Mouse (Mus musculus) right cerebral cortex, postnatal 25 days (tissue): ENCODE measurements around the gene Zdhhc8.
A peak's percentile ranks its signal among the peaks of the same experiment; 100 is the strongest.
"Not testable (repeated sequence)": the region's sequence is repeated elsewhere in the genome, so short reads cannot be mapped to it uniquely, and the experiment has no call there.

Experiments used
- DNase-seq: peaks from one replicate; pipeline ENCODE4 v3.0.0; 2022

Gene Zdhhc8

GRCm38 (mm10) chr16:18230617-18231016 is 4.3 kb downstream of the Zdhhc8 start:
- DNase-seq, result no peak

DNA sequence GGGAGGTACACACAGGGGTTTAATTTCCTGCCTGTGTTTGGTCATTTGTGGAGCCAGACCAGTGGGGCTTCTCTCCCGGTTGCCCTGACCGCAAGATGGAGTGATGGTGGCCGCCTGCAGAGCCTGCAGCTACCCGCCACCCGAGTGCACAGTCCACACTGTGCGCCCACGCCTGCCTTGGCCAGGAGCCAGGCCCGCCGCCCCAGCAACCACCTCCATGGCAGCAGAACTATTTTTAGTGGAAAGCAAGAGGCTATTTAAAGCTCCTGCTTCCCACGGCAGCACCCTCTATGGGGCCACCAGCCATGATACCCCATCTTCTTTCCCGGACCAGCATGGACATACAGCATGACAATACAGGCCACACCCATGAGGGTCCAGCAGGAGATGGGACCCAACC is 5.3 kb downstream of the Zdhhc8 start:
- peak; percentile 87 for DNase-seq

- DNase-seq, result no peak
These were observed 6.1 kb downstream of the Zdhhc8 start for GRCm38 (mm10) chr16:18228856-18229255.

DNA sequence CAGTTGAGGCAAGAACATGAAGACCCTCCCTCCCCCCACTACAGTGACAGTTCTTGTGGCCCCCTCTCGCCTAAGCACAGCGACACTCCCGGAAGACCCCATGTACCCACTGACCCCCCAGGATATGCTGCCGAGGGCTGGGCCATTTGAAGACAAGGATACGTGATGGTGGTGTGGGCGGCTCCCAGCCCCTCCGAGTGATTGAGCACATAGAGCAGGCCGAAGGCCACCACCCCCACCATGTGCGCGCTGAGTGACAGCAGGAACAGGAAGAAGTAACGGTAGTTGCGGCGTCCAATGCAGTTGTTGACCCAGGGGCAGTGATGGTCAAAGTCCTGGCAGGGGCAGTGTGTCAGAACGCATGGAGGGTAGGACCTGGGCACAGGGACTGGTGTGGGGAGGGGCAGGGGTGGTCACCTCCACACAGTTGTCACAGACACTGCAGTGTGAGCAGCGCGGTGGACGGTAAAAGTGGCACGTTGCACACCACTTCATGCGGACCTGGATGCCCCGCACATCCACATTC is 7.0 kb downstream of the Zdhhc8 start:
- no peak for DNase-seq

- no peak for DNase-seq
These were observed 7.7 kb downstream of the Zdhhc8 start for GRCm38 (mm10) chr16:18227187-18227586.

GRCm38 (mm10) chr16:18222188-18222587 is 12.7 kb downstream of the Zdhhc8 start:
- DNase-seq, result no peak

GRCm38 (mm10) chr16:18221543-18221898 is 13.4 kb downstream of the Zdhhc8 start:
- DNase-seq, result no peak

DNA sequence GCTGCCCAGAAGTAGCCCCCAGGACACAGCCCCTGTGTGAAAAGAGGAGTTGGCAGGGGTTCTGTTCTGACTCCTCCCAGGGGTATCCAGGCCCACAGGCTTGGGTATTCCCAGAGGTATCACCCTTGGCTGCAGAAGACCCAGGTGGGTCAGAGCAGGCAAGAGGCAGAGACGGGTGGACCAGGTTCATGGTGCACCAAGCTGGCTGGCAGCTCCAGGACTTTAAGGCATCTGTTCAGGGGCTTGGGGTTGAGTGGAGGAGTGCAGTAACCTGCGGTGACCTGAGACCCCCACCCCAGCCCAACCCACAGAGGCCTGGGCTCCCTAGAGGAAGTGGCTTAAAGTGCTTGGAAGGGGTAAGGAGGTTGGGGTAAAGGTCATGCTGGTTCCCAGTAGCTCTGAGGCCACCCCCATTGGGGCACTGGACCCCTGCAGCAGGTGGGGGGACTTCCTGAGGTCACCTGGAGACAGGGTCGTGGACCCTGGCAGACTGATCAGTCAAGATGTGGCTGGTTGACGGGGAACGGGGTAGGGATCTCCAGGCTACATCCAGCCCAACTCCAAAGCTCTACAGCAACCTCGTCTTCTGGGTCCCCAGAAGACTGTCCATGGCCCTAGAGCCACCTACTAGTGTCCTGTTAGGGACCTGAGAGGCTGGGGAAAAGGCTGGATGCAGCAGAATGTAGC is 13.9 kb downstream of the Zdhhc8 start:
- DNase-seq, result no peak

GRCm38 (mm10) chr16:18220001-18220400 is 14.9 kb downstream of the Zdhhc8 start:
- DNase-seq, result no peak

DNA sequence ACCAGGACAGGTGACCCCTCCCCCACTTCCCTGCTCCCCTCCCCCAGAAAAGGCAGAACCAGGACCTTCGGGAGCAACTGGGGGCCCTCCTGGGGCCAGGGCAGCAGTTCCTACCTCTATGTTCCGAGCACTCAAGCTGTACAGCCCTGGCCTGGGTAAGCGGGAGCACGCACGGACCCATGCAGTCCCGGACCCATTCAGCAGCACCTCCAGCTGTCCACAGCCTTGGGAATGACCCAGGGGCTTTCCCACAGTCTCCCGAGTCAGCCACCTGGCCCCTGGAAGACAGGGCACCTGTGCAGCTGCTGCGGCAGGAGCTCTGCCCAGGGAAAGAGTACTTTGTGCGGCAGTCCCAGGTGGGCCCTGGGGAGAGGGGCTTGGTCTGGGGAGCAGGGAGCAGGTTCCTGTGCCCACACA is 16.3 kb downstream of the Zdhhc8 start:
- no peak for DNase-seq

DNA sequence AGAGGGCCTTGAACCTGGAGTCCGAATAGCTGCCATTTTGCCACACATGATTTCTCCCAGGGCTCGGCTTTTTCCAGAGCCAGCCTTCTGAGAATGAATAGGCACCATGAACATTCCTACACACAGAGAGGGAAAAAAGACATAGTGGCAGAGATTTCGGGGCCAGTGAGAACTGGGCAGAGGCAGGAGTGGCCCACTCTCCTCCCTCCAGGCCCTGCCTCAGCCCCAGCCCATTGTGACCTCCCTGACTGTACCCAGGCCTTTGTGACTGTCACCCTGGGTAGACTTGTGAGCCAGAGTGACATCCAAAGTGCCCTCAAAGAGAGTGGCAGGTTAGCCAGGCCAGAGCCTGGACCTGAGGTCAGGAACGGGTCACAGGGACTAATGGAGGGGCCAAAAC is 17.4 kb downstream of the Zdhhc8 start, which contains the start of gene Ccdc188:
Ccdc188 (plus strand) TSS at position 301 of the 400 bp plus-strand sequence.
- no peak for DNase-seq

DNA sequence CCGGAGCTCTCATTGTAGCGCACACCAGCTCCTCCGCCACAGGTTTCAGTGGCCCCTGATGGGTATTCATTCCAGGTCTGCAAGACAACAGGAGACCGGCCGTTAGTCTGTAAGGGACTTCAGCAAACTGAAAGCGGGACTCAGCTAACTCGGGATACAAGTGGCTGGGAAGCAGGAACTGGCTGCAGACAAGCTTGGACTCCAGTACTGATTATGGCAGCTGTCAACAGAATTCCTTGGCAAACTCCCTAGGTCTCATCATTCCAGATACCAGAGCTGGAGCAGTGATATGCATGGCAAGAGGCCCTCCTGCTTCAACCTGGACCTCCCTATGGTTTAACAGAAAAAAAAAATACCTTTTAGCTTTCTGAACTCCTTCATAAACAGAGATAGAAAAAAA is 20.1 kb downstream of the Zdhhc8 start:
- no peak for DNase-seq

GRCm38 (mm10) chr16:18213689-18214088 is 21.2 kb downstream of the Zdhhc8 start:
- peak; percentile 78 for DNase-seq

DNA sequence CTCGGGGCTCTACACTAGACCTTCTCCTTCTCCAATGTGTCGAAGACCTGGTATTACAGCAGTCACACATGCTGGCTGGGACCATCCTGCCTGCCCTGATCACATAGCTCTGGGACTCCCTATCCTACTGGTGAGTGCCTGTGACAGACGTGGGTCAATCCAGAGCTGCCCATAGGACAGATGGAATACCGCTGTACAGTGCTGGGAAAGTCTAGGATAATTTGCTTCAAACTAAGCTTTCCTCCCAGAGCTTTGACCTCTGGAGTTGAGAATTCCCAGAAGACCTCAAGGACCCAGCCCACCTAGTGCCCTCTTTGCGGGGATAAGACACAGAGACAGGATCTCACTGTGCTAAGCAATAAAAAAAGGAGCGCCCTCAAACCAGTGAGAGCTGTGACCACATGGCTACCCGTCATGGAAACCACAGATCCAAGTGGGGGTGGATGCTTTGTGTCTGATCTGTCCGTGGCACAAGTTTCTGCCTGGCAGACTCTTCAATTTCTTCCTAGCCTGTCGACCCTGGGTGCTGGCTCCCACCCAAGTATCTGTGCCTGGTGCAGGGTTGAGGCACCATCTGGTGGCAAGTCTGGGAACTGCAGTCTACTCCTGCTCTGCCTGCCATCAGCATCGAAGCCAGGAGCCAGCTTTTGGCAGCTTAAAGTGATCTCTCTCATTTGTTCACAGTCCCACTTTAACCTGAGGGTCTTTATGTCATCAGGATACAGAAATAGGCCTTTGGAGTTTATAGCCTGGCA is 23.3 kb downstream of the Zdhhc8 start:
- DNase-seq, result peak; percentile 89

DNA sequence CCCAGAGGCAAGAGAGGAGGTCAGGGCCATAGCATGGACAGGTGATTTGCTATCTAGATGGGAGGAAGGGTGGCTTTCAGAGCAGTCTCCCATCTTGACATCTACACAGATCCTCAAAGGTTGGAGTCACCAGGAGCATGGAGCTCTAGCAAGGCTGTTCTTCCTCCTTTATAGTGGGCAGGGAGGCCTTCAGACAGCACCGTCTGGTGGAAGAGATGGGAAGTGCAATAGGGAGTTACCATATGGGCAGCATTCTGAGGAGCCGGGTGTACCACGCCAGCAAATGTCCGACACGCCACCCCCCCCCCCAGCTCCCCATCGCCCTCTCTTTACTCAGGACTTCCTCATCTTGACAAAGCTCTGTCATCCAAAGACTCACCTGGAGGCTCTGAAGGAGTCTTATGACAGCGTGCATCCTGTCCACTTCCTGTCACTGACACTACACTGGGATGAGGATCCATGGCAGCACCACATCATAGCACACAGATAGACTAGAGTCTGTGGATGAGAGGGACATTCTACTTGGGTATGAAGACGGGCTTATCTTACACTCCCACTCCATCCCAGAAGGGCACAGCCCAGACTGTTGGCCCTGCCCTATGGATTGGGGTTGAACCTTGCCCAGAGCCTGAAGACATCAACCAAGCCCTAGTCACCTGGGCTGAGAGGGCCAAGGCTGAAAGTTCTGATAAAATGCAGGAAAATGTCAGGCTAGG is 24.1 kb downstream of the Zdhhc8 start:
- peak; percentile 61 for DNase-seq

DNA sequence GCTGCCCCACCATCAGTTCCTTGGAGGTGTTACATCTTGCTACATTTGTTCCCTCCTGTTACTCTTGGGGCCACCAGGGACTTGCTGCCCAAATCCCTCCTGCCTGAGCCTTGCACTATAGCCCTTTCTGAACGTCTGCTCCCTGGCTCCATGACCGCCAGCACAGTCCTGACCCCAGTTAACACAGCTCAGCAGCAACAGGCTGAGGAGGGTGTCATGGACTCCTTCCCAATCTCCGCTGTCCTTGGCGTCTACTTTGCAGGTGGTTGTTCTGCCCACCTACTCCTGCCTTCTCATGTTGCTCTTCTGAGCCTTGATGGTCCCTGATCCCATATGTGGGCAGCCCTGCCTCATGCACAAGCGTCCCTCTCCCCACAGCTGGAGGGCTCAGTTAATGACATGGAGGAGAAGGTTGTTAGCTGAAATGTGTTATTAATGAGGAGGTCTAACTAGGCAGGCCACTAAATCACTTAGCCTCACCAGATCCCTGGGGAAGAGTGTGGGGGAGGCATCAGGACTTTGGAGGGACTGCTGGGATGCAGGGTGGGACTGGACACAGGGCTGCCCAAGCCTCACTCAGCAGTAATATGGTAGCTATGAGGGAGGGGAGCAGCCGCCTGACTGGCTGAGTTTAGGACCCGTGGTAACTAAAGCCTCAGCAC is 31.4 kb downstream of the Zdhhc8 start:
- no peak for DNase-seq

GRCm38 (mm10) chr16:18202061-18202460 is 32.9 kb downstream of the Zdhhc8 start:
- DNase-seq, result no peak

GRCm38 (mm10) chr16:18201620-18202019 is 33.3 kb downstream of the Zdhhc8 start:
- no peak for DNase-seq

DNA sequence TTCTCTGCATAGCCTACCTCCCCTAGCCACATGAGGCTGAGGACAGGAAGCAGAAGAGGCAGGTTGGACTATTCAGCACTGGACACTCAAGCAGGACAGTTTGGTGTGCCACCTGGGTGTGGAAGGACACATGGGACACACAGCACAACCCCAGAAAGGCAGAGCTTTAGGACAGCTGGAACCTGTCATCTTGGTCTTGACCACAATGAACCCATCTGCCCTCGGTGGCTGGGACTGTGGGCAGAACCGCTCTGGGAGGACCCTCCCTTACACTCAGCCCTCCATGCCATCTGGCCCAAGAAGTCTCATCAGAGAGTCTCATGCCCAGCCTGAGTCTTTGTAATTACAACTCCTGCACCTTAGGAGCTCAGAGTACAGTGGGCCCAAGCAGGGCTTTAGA is 34.9 kb downstream of the Zdhhc8 start:
- DNase-seq, result no peak

DNA sequence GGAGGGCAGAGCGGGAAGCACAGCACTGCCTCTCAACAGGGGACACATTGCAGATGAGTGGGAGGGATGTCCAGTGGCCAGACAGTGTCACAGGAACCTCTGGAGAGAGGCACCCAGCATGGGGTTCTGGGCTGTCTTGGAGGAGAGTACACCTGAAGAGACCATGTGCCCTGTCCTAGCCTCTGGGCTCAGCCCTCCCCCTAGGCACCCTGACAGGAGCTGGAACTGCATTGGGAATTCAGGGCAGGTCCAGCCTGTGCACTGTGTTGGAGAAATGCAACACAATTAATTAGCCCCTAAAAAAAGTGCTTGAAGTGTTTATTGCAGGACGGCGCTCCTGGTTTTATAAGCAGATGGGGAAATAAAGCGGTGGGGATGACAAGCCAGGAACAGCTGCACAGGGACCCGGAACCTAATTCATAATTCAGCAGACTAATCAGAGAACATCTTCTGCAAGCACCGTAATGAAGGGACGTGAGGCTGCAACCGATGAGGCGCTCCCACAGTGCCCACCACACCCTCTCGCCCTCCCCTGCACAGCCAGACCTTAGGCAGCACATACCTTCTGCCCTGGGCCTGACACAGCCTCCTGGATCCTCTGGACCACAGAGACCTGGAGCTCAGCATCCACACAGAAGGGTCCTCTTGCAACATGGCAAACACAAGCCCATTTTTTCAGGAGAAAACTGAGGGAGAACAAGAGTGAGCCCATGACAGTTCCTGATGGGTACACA is 36.4 kb downstream of the Zdhhc8 start:
- DNase-seq, result no peak

DNA sequence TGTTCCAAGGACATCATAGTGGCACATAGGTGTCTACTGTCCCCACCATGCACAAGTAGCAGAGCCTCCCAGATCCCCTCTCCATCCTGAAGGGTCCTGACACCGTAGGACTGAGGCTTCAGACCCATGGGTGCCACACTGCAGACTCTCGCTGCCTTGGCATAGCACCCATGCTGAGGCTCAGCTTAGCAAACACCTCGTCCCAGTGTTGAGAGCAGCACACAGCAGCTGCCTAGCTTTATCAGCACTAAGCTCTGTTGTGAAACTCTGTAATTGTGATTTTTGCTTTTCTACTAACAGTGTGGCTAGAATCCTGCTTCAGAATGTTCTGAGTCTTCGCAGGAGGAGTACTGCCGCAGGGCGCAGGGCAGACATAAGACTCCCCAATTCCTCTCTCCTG is 37.1 kb downstream of the Zdhhc8 start:
- peak; percentile 45 for DNase-seq

DNA sequence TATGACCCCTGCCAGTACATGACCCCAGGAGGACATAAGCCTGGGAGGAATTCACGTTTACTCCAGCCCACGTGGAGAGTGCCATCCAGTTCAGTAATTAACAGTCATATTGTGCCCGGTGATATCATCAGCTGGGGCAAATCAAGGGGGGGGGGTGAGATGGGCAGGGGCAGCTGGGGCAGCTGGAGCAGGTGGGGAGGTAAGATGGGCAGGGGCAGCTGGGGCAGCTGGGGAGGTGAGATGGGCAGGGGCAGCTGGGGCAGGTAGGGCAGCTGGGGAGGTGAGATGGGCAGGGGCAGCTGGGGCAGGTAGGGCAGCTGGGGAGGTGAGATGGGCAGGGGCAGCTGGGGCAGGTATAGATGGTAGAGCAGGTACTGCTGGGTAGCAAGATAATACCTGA is 39.4 kb downstream of the Zdhhc8 start:
- not testable (repeated sequence) for DNase-seq
